Mouse (Mus musculus): ENCODE data around the gene Abhd12b. TPM values are rescaled to one million over a fixed set of nuclear protein-coding genes. Genes with fewer than 3 reads are reported as not detected.

The Abhd12b gene
- total RNA-seq, 2 experiments from 2014 or later, result not detected

GRCm38 (mm10) chr12:70231294-70231693 lies 77.4 kb downstream of the Abhd12b start, which contains the start of gene Pygl:
Gene Pygl, minus strand, starts transcription at chr12:70231488.
- intact Hi-C loops (cut with DNase I), result no loop called here
- no peak for DNase-seq (ENCODE audit: extremely low spot score in 1 of 2, low spot score in 2 of 2)

- no peak for DNase-seq (ENCODE audit: extremely low spot score in 1 of 2, low spot score in 2 of 2)
- intact Hi-C loops (cut with DNase I), result no loop called here
Observed at GRCm38 (mm10) chr12:70232020-70232544, 78.1 kb downstream of the Abhd12b start.

Other genes with a start within 250 kb of the Abhd12b start
- 10 to 100 TPM; 19.4 to 19.8 TPM for gene Sav1, start 167.1 kb upstream of the Abhd12b start, total RNA-seq (2021)
- gene Nin, start 40.4 kb upstream of the Abhd12b start, total RNA-seq (2021), result 10 to 100 TPM; 49.2 to 51.8 TPM
- 1 to 10 TPM; 2.9 to 4.4 TPM for gene Pygl, start 77.3 kb downstream of the Abhd12b start, total RNA-seq (2021)
- 100 to 1,000 TPM; 336 to 347 TPM for gene Trim9, start 193.5 kb downstream of the Abhd12b start, total RNA-seq (2021)

All from left cerebral cortex, postnatal 10 days (tissue).